Mouse (Mus musculus) thymus, adult 18-20 months (tissue): ENCODE measurements around the gene Tcf3.

Experiments used
- DNase-seq, 2 experiments: peaks; one replicate each; pipeline ENCODE4 v3.0.0; 2022; ENCODE audit warnings: mixed read lengths in 2 of 2

The Tcf3 gene

GRCm38 (mm10) chr10:80406684-80407501 is 26.6 kb downstream of the Tcf3 start, which contains the start of gene Uqcr11:
Gene Uqcr11, minus strand, starts transcription at chr10:80406830.
- peak; percentile 85 to 89 for DNase-seq

- no peak for DNase-seq
Measured at GRCm38 (mm10) chr10:80405481-80406173, 27.8 kb downstream of the Tcf3 start.

- no peak for DNase-seq
Measured at GRCm38 (mm10) chr10:80403044-80403692, 30.3 kb downstream of the Tcf3 start.

GRCm38 (mm10) chr10:80400704-80401161 is 32.7 kb downstream of the Tcf3 start:
- no peak for DNase-seq

- DNase-seq = no peak
Measured at GRCm38 (mm10) chr10:80399973-80400703, 33.3 kb downstream of the Tcf3 start.

GRCm38 (mm10) chr10:80399191-80399972 is 34.1 kb downstream of the Tcf3 start, which contains the start of gene Mbd3:
Gene Mbd3, minus strand, starts transcription at chr10:80399550.
- DNase-seq = peak; percentile 100

GRCm38 (mm10) chr10:80398719-80399190 is 34.7 kb downstream of the Tcf3 start:
- peak; percentile 94 to 95 for DNase-seq

- DNase-seq = no peak
Measured at GRCm38 (mm10) chr10:80398174-80398535, 35.3 kb downstream of the Tcf3 start.

- DNase-seq = no peak
Measured at GRCm38 (mm10) chr10:80397524-80398173, 35.8 kb downstream of the Tcf3 start.

- DNase-seq = no peak
Measured at GRCm38 (mm10) chr10:80396822-80397523, 36.5 kb downstream of the Tcf3 start.

- DNase-seq = no peak
Measured at GRCm38 (mm10) chr10:80395025-80395627, 38.3 kb downstream of the Tcf3 start.

- DNase-seq = no peak
Measured at GRCm38 (mm10) chr10:80392687-80393086, 40.8 kb downstream of the Tcf3 start.

GRCm38 (mm10) chr10:80390697-80391096 is 42.8 kb downstream of the Tcf3 start:
- DNase-seq = no peak

GRCm38 (mm10) chr10:80389185-80389708 is 44.2 kb downstream of the Tcf3 start:
- DNase-seq = no peak

GRCm38 (mm10) chr10:80388731-80389130 is 44.7 kb downstream of the Tcf3 start:
- no peak for DNase-seq

GRCm38 (mm10) chr10:80387522-80387959 is 45.9 kb downstream of the Tcf3 start, which contains the start of gene Mex3d:
Gene Mex3d, minus strand, starts transcription at chr10:80387659.
- DNase-seq = peak; percentile 71 to 77

- DNase-seq = no peak
Measured at GRCm38 (mm10) chr10:80386735-80387471, 46.5 kb downstream of the Tcf3 start.

GRCm38 (mm10) chr10:80385811-80386734 is 47.4 kb downstream of the Tcf3 start:
- DNase-seq = no peak
